Mouse (Mus musculus): ENCODE measurements at regions not wholly inside any gene's neighbourhood (a gene's known extent, or its start where the extent isn't known, plus 50 kb on each side); places are given as distances from the start of the nearest gene placed in this dataset.

GRCm38 (mm10) chr17:13662152-13662551 is 98.2 kb upstream of the Afdn start:
- TF ChIP-seq CTCF (IDR thresholded peaks at IDR 0.05; ENCODE audit: borderline replicate concordance, insufficient read depth, low read depth, low read length), result no peak
- no peak for TF ChIP-seq POLR2A (IDR thresholded peaks at IDR 0.05; ENCODE audit: borderline replicate concordance, insufficient read depth, low read length)
